Mouse (Mus musculus): ENCODE results near the gene Scd1. TPM values are rescaled to one million over a fixed set of nuclear protein-coding genes. Genes with fewer than 3 reads are reported as not detected.

The Scd1 gene
- polyA plus RNA-seq, 1 experiment from 2014 or later, result 18.8 TPM

DNA sequence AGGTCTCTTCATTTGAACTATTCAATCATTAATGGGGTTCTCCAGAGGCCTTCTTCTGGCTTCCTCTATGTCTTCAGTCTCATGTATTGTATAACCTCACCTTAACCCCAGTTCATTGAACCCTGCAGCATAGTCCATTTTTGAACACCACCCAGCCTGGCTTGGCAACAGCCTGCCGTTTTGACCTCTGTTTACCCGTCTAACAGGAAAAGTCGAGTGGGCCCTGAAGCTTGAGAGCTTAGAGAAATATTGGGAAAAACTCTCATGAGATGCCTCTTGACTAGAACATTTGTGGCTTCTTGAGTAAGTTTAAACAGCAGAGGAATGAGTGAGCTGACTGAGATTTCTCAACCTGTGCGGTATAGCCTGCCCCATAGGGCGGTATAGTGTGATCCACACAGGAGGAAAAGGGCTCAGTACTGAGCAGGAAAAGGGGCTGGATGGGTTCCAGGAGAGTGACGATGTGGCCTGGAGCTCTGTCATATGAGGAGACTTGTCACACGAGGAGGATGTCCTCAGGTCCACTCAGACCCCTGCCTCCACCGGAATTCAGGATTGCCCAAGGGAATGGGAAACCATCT lies 14.5 kb upstream of the Scd1 start:
- no peak overlapping the region for H3K9ac ChIP-seq (ENCODE audit: low read length)
- H3K27ac ChIP-seq (ENCODE audit: low read depth, low read length), result no peak overlapping the region
- no peaks in the 10 kb centered on the region for H3K4me1 ChIP-seq (replicated peaks; ENCODE audit: control insufficient read depth, insufficient read depth, low read length)
- 84% methylated on average over 8 of the region's 8 CpGs for WGBS
- ATAC-seq (replicated peaks; ENCODE audit: low FRiP score) (no peak), DNase-seq (ENCODE audit: low spot score) (no peak)
- H3K4me3 ChIP-seq (ENCODE audit: low read depth, low read length), result no peak overlapping the region
- no peak overlapping the region for H3K4me2 ChIP-seq (ENCODE audit: low read depth, low read length, severe bottlenecking)
- H3K9me3 ChIP-seq (ENCODE audit: control insufficient read depth, low read length), result no peaks in the 10 kb centered on the region
- H3K27me3 ChIP-seq (ENCODE audit: control insufficient read depth, insufficient read depth, low read length), result no peaks in the 10 kb centered on the region
- H3K36me3 ChIP-seq (ENCODE audit: control insufficient read depth, insufficient read depth, low read length), result no peaks in the 10 kb centered on the region

DNA sequence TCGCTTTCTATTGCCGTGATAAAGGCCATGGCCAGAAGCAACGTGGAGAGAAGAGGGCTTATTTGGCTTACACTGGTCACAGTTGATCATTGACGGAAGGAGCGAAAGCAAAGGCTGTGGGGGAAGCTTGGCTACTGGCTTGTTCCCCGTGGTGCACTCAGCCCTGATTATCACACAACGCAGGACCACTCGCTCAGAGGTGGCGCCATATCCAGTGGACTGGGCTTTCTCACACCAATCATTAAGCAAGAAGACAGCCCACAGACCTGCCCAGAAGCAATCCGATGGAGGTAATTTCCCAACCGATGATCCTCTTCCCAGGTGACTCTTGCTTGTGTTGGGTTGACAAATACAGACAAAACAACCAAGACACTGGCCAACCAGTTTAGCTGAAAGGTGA lies 11.9 kb upstream of the Scd1 start:
- Histone ChIP-seq H3K27ac (ENCODE audit: low read depth, low read length) (no peak overlapping the region), H3K4me2 (ENCODE audit: low read depth, low read length, severe bottlenecking) (no peak overlapping the region), H3K36me3 (ENCODE audit: control insufficient read depth, insufficient read depth, low read length) (no peaks in the 10 kb centered on the region), H3K4me1 (replicated peaks; ENCODE audit: control insufficient read depth, insufficient read depth, low read length) (no peaks in the 10 kb centered on the region), H3K4me3 (ENCODE audit: low read depth, low read length) (no peak overlapping the region), H3K27me3 (ENCODE audit: control insufficient read depth, insufficient read depth, low read length) (no peaks in the 10 kb centered on the region), H3K9me3 (ENCODE audit: control insufficient read depth, low read length) (no peaks in the 10 kb centered on the region), H3K9ac (ENCODE audit: low read length) (no peak overlapping the region)
- 59% methylated on average over 11 of the region's 11 CpGs for whole genome bisulfite sequencing
- DNase-seq (ENCODE audit: low spot score) (no peak), ATAC-seq (replicated peaks; ENCODE audit: low FRiP score) (no peak)

DNA sequence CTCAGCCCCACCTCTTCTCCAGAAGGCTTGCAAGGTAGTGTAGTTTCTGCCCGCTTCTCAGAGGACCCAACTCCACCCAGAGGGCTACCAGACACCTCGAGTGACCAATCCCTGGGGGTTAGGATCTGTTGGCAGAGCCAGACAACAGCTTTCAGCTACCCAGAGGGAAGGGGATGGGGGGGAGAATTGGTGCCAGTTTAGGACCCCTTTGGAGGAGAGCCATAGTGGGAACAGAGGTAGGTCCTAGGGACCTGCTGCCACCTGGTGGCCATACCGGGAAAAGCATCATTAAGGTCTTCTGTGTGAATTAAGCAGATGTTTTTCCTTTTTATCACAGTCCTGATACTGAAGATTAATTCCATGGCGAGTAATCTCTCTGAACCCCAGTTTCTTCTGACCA lies 11.3 kb upstream of the Scd1 start:
- Histone ChIP-seq H3K4me2 (ENCODE audit: low read depth, low read length, severe bottlenecking) (no peak overlapping the region), H3K27me3 (ENCODE audit: control insufficient read depth, insufficient read depth, low read length) (no peaks in the 10 kb centered on the region), H3K9ac (ENCODE audit: low read length) (no peak overlapping the region), H3K4me1 (replicated peaks; ENCODE audit: control insufficient read depth, insufficient read depth, low read length) (no peaks in the 10 kb centered on the region), H3K27ac (ENCODE audit: low read depth, low read length) (no peak overlapping the region), H3K36me3 (ENCODE audit: control insufficient read depth, insufficient read depth, low read length) (no peaks in the 10 kb centered on the region), H3K4me3 (ENCODE audit: low read depth, low read length) (no peak overlapping the region), H3K9me3 (ENCODE audit: control insufficient read depth, low read length) (no peaks in the 10 kb centered on the region)
- no peak for ATAC-seq (replicated peaks; ENCODE audit: low FRiP score)
- 16% methylated on average over 4 of the region's 4 CpGs for WGBS
- DNase-seq (ENCODE audit: low spot score), result peak; percentile 87

DNA sequence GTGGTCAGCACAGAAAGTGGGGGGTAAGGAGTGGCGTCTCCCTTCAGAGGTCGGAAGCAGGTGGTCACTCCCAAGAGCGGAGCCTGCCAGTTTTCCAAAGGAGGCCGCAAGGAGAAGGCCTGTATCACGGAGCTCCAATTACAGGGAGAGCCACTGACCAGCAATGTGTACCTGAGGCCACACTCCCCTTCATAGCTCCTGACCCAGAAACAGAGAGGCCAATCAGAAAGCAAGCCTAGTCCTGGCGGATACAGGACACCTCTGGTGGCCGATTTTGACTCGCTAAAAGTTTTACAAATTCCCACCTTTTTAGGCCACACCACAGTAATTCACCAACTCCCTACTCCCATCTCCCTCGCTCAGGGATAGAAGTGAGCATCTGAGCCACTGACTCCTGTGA lies 10.9 kb upstream of the Scd1 start:
- ATAC-seq (replicated peaks; ENCODE audit: low FRiP score), result no peak
- no peaks in the 10 kb centered on the region for H3K9me3 ChIP-seq (ENCODE audit: control insufficient read depth, low read length)
- H3K27ac ChIP-seq (ENCODE audit: low read depth, low read length), result no peak overlapping the region
- no peaks in the 10 kb centered on the region for H3K27me3 ChIP-seq (ENCODE audit: control insufficient read depth, insufficient read depth, low read length)
- no peak overlapping the region for H3K4me2 ChIP-seq (ENCODE audit: low read depth, low read length, severe bottlenecking)
- H3K4me1 ChIP-seq (replicated peaks; ENCODE audit: control insufficient read depth, insufficient read depth, low read length), result no peaks in the 10 kb centered on the region
- H3K9ac ChIP-seq (ENCODE audit: low read length), result no peak overlapping the region
- DNase-seq (ENCODE audit: low spot score), result no peak
- no peak overlapping the region for H3K4me3 ChIP-seq (ENCODE audit: low read depth, low read length)
- no peaks in the 10 kb centered on the region for H3K36me3 ChIP-seq (ENCODE audit: control insufficient read depth, insufficient read depth, low read length)
- WGBS, result 64% methylated on average over 9 of the region's 9 CpGs

DNA sequence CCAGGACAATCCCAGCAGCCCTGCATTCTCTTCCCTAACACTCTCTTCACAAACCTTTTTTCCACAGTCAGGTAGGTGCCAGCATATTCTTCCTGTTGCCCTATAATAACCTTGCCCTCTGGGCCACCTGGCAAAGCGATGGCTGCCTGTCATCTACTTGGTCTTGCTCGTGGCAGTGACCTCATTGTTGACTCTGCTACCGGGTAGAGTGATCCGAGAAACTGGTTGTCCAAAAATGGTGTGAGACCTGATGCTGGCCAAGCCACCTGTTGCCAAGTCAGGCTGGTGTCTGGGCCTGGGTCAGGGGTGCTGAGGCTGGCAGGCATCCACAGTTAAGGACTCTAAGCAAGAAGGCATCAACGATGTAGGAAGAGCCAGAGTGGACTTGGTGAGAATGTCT lies 10.4 kb upstream of the Scd1 start:
- DNase-seq (ENCODE audit: low spot score) (no peak), ATAC-seq (replicated peaks; ENCODE audit: low FRiP score) (no peak)
- Histone ChIP-seq H3K4me2 (ENCODE audit: low read depth, low read length, severe bottlenecking) (no peak overlapping the region), H3K4me3 (ENCODE audit: low read depth, low read length) (no peak overlapping the region), H3K9ac (ENCODE audit: low read length) (no peak overlapping the region), H3K9me3 (ENCODE audit: control insufficient read depth, low read length) (no peaks in the 10 kb centered on the region), H3K4me1 (replicated peaks; ENCODE audit: control insufficient read depth, insufficient read depth, low read length) (no peaks in the 10 kb centered on the region), H3K36me3 (ENCODE audit: control insufficient read depth, insufficient read depth, low read length) (no peaks in the 10 kb centered on the region), H3K27ac (ENCODE audit: low read depth, low read length) (no peak overlapping the region), H3K27me3 (ENCODE audit: control insufficient read depth, insufficient read depth, low read length) (no peaks in the 10 kb centered on the region)
- 91% methylated on average over 5 of the region's 5 CpGs for WGBS

DNA sequence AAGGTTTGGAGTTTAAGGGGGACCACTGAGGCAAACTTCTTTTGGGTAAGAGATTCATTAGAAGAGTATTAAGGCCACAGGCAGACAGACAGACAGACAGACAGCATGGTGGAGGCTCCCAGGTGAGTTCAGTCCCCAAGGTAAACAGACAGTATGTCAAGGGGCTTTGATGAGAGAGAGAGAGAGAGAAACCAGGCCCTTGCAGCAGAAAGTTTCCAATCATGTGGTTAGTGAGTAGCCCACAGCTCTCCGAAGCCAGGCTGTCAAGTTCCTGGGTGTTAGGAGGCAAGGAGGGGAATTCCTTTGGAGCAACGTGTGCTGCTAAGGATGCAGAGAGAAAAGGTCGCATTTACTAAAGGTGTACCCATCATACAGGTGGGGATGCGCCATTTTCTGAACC lies 9.8 kb upstream of the Scd1 start:
- Histone ChIP-seq H3K4me2 (ENCODE audit: low read depth, low read length, severe bottlenecking) (no peak overlapping the region), H3K9ac (ENCODE audit: low read length) (no peak overlapping the region), H3K4me3 (ENCODE audit: low read depth, low read length) (no peak overlapping the region), H3K27ac (ENCODE audit: low read depth, low read length) (no peak overlapping the region), H3K4me1 (replicated peaks; ENCODE audit: control insufficient read depth, insufficient read depth, low read length) (no peaks in the 10 kb centered on the region), H3K9me3 (ENCODE audit: control insufficient read depth, low read length) (no peaks in the 10 kb centered on the region), H3K36me3 (ENCODE audit: control insufficient read depth, insufficient read depth, low read length) (no peaks in the 10 kb centered on the region), H3K27me3 (ENCODE audit: control insufficient read depth, insufficient read depth, low read length) (no peaks in the 10 kb centered on the region)
- DNase-seq (ENCODE audit: low spot score) (no peak), ATAC-seq (replicated peaks; ENCODE audit: low FRiP score) (no peak)
- 65% methylated on average over 4 of the region's 4 CpGs for WGBS

- Histone ChIP-seq H3K27ac (ENCODE audit: low read depth, low read length) (no peak overlapping the region), H3K4me1 (replicated peaks; ENCODE audit: control insufficient read depth, insufficient read depth, low read length) (no peaks in the 10 kb centered on the region), H3K9me3 (ENCODE audit: control insufficient read depth, low read length) (no peaks in the 10 kb centered on the region), H3K36me3 (ENCODE audit: control insufficient read depth, insufficient read depth, low read length) (no peaks in the 10 kb centered on the region), H3K27me3 (ENCODE audit: control insufficient read depth, insufficient read depth, low read length) (no peaks in the 10 kb centered on the region), H3K4me3 (ENCODE audit: low read depth, low read length) (no peak overlapping the region), H3K9ac (ENCODE audit: low read length) (no peak overlapping the region), H3K4me2 (ENCODE audit: low read depth, low read length, severe bottlenecking) (no peak overlapping the region)
- ATAC-seq (replicated peaks; ENCODE audit: low FRiP score) (no peak), DNase-seq (ENCODE audit: low spot score) (no peak)
- WGBS, result 87% methylated on average over 5 of the region's 5 CpGs
Measured at GRCm38 (mm10) chr19:44416240-44416639, 8.6 kb upstream of the Scd1 start.

DNA sequence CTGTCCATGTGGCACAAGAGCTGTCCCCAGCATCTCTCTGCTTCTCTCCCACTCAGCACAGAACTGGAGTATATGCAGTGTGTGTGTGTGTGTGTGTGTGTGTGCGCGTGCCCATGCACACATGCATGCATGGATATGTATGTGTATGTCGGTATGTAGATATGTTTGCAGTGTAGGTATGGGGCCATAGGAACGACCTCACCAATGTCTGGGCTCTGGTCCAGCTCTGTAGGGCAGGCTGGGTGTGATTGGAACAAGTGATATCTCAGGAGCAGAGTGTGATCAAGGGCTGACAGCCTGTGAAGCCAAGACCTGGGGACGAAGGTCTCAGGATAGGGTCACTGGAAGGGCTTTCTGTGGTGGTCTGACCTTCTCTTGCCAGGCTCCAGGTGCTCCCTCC lies 7.8 kb upstream of the Scd1 start:
- H3K36me3 ChIP-seq (ENCODE audit: control insufficient read depth, insufficient read depth, low read length), result no peaks in the 10 kb centered on the region
- no peaks in the 10 kb centered on the region for H3K27me3 ChIP-seq (ENCODE audit: control insufficient read depth, insufficient read depth, low read length)
- H3K9ac ChIP-seq (ENCODE audit: low read length), result no peak overlapping the region
- H3K27ac ChIP-seq (ENCODE audit: low read depth, low read length), result no peak overlapping the region
- H3K9me3 ChIP-seq (ENCODE audit: control insufficient read depth, low read length), result no peaks in the 10 kb centered on the region
- no peaks in the 10 kb centered on the region for H3K4me1 ChIP-seq (replicated peaks; ENCODE audit: control insufficient read depth, insufficient read depth, low read length)
- WGBS, result 92% methylated on average over 5 of the region's 5 CpGs
- no peak overlapping the region for H3K4me2 ChIP-seq (ENCODE audit: low read depth, low read length, severe bottlenecking)
- ATAC-seq (replicated peaks; ENCODE audit: low FRiP score) (no peak), DNase-seq (ENCODE audit: low spot score) (no peak)
- H3K4me3 ChIP-seq (ENCODE audit: low read depth, low read length), result no peak overlapping the region

- Histone ChIP-seq H3K9me3 (ENCODE audit: control insufficient read depth, low read length) (no peaks in the 10 kb centered on the region), H3K27ac (ENCODE audit: low read depth, low read length) (no peak overlapping the region), H3K27me3 (ENCODE audit: control insufficient read depth, insufficient read depth, low read length) (no peaks in the 10 kb centered on the region), H3K9ac (ENCODE audit: low read length) (no peak overlapping the region), H3K4me1 (replicated peaks; ENCODE audit: control insufficient read depth, insufficient read depth, low read length) (peaks cover 3% of the 10 kb centered on the region), H3K4me3 (ENCODE audit: low read depth, low read length) (no peak overlapping the region), H3K36me3 (ENCODE audit: control insufficient read depth, insufficient read depth, low read length) (no peaks in the 10 kb centered on the region), H3K4me2 (ENCODE audit: low read depth, low read length, severe bottlenecking) (no peak overlapping the region)
- 87% methylated on average over 20 of the region's 20 CpGs for WGBS
- DNase-seq (ENCODE audit: low spot score) (no peak), ATAC-seq (replicated peaks; ENCODE audit: low FRiP score) (no peak)
Measured at GRCm38 (mm10) chr19:44410269-44410992, 2.8 kb upstream of the Scd1 start.
